Mouse (Mus musculus): ENCODE data around the gene Kmt2e.

GRCm38 (mm10) chr5:23466546-23466945 lies 32.3 kb downstream of the Kmt2e start:
- TF ChIP-seq CTCF (IDR thresholded peaks at IDR 0.05), result no peak
- no peak for TF ChIP-seq POLR2A (IDR thresholded peaks at IDR 0.05; ENCODE audit: insufficient read depth, low read depth, low read length)

Measured in heart, adult 2 months (tissue).